Mouse (Mus musculus) lung, postnatal 0 days (tissue): ENCODE measurements around the gene Plpp2. TPM values are rescaled to one million over a fixed set of nuclear protein-coding genes. Genes with fewer than 3 reads are reported as not detected.

Experiments
- ATAC-seq: fragments of 200-750 bp; cut with Nextera tagmentation; 2 replicates; pipeline ENCODE4 v1.8.0; 2017; ENCODE audit warnings: moderate library complexity
- DNase-seq: peaks from one replicate; pipeline ENCODE4 v3.0.0-alpha.2; 2016; ENCODE audit warnings: low spot score
- H3K27ac ChIP-seq: fragments of 300-500 bp; sonication (generic); 2 replicates; pipeline ENCODE4 v1.5.1; 2014; ENCODE audit warnings: antibody characterized with exemption, mild to moderate bottlenecking, low read length, mixed read lengths
- H3K27me3 ChIP-seq: fragments of 300-500 bp; sonication (generic); replicated peaks from 2 replicates; pipeline ENCODE4 v1.6.1; 2014; ENCODE audit warnings: low read length, mixed read lengths; ENCODE audit not compliant: insufficient read depth
- H3K36me3 ChIP-seq: fragments of 300-500 bp; sonication (generic); 2 replicates; pipeline ENCODE4 v1.6.1; 2014; ENCODE audit warnings: low read length, mixed read lengths; ENCODE audit not compliant: insufficient read depth
- H3K4me1 ChIP-seq: fragments of 300-500 bp; sonication (generic); 2 replicates; pipeline ENCODE4 v1.6.1; 2014; ENCODE audit warnings: antibody characterized with exemption, low read depth, low read length, mixed read lengths; ENCODE audit not compliant: insufficient read depth
- H3K4me2 ChIP-seq: fragments of 300-500 bp; sonication (generic); replicated peaks from 2 replicates; pipeline ENCODE4 v1.6.1; 2014; ENCODE audit warnings: low read depth, mild to moderate bottlenecking, low read length, moderate library complexity, mixed read lengths
- H3K4me3 ChIP-seq: fragments of 300-500 bp; sonication (generic); 2 replicates; pipeline ENCODE4 v1.5.1; 2014; ENCODE audit warnings: low read depth, low read length
- H3K9ac ChIP-seq: fragments of 300-500 bp; sonication (generic); replicated peaks from 2 replicates; pipeline ENCODE4 v1.6.1; 2014; ENCODE audit warnings: low read depth, mild to moderate bottlenecking
- H3K9me3 ChIP-seq: fragments of 300-500 bp; sonication (generic); 2 replicates; pipeline ENCODE4 v1.6.1; 2016; ENCODE audit warnings: low read length, mixed read lengths
- CTCF ChIP-seq: IDR thresholded peaks from 2 replicates; pipeline ENCODE4 v1.5.1; 2016; ENCODE audit warnings: antibody characterized with exemption, mild to moderate bottlenecking
- EP300 ChIP-seq: IDR thresholded peaks from 2 replicates; pipeline ENCODE4 v1.6.1; 2016; ENCODE audit warnings: antibody characterized with exemption, mild to moderate bottlenecking, control low read depth
- WGBS: fragments of 180-500 bp; shearing (Covaris S2); extraction: QIAGEN DNeasy Blood & Tissue Kit; methylation state at CpG from one replicate; pipeline ENCODE4 v1.1.7; 2014; 5-methylcytosine and 5-hydroxymethylcytosine counted together
- polyA plus RNA-seq: library from polyadenylated mRNA; unstranded; fragments of >200 nt; fragmentation: Nextera tagmentation; extraction: Ambion mirVana; gene quantifications from 2 replicates; pipeline ENCODE4 v1.2.1, GENCODE M21; 2015

Plpp2 gene
- polyA plus RNA-seq, 1 experiment from 2014 or later, result 32.1 TPM

GRCm38 (mm10) chr10:79546483-79546882 lies 12.9 kb upstream of the Plpp2 start:
- Histone ChIP-seq H3K4me3 (no peak overlapping the region), H3K27me3 (no peaks in the 10 kb centered on the region), H3K9ac (no peak overlapping the region), H3K36me3 (peaks cover 42% of the 10 kb centered on the region), H3K27ac (no peak overlapping the region), H3K4me2 (no peak overlapping the region), H3K9me3 (no peaks in the 10 kb centered on the region), H3K4me1 (no peaks in the 10 kb centered on the region)
- no peak for ATAC-seq
- 90% methylated on average over 11 of the region's 11 CpGs for WGBS
- TF ChIP-seq CTCF, result no peak
- TF ChIP-seq EP300, result no peak
- no peak for DNase-seq

GRCm38 (mm10) chr10:79545891-79546290 lies 12.3 kb upstream of the Plpp2 start:
- Histone ChIP-seq H3K27me3 (no peaks in the 10 kb centered on the region), H3K27ac (no peak overlapping the region), H3K4me2 (no peak overlapping the region), H3K4me3 (no peak overlapping the region), H3K36me3 (peaks cover 42% of the 10 kb centered on the region), H3K4me1 (no peaks in the 10 kb centered on the region), H3K9me3 (no peaks in the 10 kb centered on the region), H3K9ac (no peak overlapping the region)
- DNase-seq (no peak), ATAC-seq (no peak)
- TF ChIP-seq CTCF, result no peak
- WGBS, result 87% methylated on average over 12 of the region's 12 CpGs

GRCm38 (mm10) chr10:79544631-79545030 lies 11.0 kb upstream of the Plpp2 start:
- H3K36me3 ChIP-seq, result peaks cover 51% of the 10 kb centered on the region
- DNase-seq, result no peak
- no peak overlapping the region for H3K4me3 ChIP-seq
- 92% methylated on average over 5 of the region's 5 CpGs for WGBS
- no peak overlapping the region for H3K27ac ChIP-seq
- H3K4me1 ChIP-seq, result no peaks in the 10 kb centered on the region
- H3K9ac ChIP-seq, result no peak overlapping the region
- H3K9me3 ChIP-seq, result no peaks in the 10 kb centered on the region
- H3K27me3 ChIP-seq, result no peaks in the 10 kb centered on the region
- ATAC-seq, result no peak
- no peak for TF ChIP-seq EP300
- TF ChIP-seq CTCF, result no peak
- H3K4me2 ChIP-seq, result no peak overlapping the region

GRCm38 (mm10) chr10:79543884-79544597 lies 10.4 kb upstream of the Plpp2 start:
- Histone ChIP-seq H3K9ac (no peak overlapping the region), H3K9me3 (no peaks in the 10 kb centered on the region), H3K4me3 (no peak overlapping the region), H3K27ac (no peak overlapping the region), H3K27me3 (no peaks in the 10 kb centered on the region), H3K4me2 (no peak overlapping the region), H3K4me1 (no peaks in the 10 kb centered on the region), H3K36me3 (peaks cover 51% of the 10 kb centered on the region)
- TF ChIP-seq CTCF (no peak), EP300 (no peak)
- WGBS, result 68% methylated on average over 9 of the region's 9 CpGs
- DNase-seq, result no peak
- ATAC-seq, result no peak

GRCm38 (mm10) chr10:79542171-79542570 lies 8.6 kb upstream of the Plpp2 start:
- Histone ChIP-seq H3K9me3 (no peaks in the 10 kb centered on the region), H3K4me2 (no peak overlapping the region), H3K36me3 (peaks cover 41% of the 10 kb centered on the region), H3K9ac (no peak overlapping the region), H3K4me3 (no peak overlapping the region), H3K27ac (no peak overlapping the region), H3K4me1 (no peaks in the 10 kb centered on the region), H3K27me3 (no peaks in the 10 kb centered on the region)
- TF ChIP-seq CTCF, result no peak
- no peak for TF ChIP-seq EP300
- WGBS, result 98% methylated on average over 11 of the region's 11 CpGs
- ATAC-seq, result no peak
- DNase-seq, result no peak

- 88% methylated on average over 11 of the region's 15 CpGs for WGBS
- DNase-seq, result no peak
Measured at GRCm38 (mm10) chr10:79541522-79541921, 7.9 kb upstream of the Plpp2 start.

More at GRCm38 (mm10) chr10:79541522-79541921, 7.9 kb upstream of the Plpp2 start:
- H3K4me3 ChIP-seq, result no peak overlapping the region
- no peak overlapping the region for H3K27ac ChIP-seq
- no peaks in the 10 kb centered on the region for H3K9me3 ChIP-seq
- no peak overlapping the region for H3K4me2 ChIP-seq
- TF ChIP-seq EP300, result no peak
- no peaks in the 10 kb centered on the region for H3K27me3 ChIP-seq
- peaks cover 41% of the 10 kb centered on the region for H3K36me3 ChIP-seq
- ATAC-seq, result no peak
- no peaks in the 10 kb centered on the region for H3K4me1 ChIP-seq
- no peak overlapping the region for H3K9ac ChIP-seq
